Mouse (Mus musculus): ENCODE data around the gene Gm11168.
"Not testable (repeated sequence)": the region's sequence is repeated elsewhere in the genome, so short reads cannot be mapped to it uniquely, and the experiment has no call there.

DNA sequence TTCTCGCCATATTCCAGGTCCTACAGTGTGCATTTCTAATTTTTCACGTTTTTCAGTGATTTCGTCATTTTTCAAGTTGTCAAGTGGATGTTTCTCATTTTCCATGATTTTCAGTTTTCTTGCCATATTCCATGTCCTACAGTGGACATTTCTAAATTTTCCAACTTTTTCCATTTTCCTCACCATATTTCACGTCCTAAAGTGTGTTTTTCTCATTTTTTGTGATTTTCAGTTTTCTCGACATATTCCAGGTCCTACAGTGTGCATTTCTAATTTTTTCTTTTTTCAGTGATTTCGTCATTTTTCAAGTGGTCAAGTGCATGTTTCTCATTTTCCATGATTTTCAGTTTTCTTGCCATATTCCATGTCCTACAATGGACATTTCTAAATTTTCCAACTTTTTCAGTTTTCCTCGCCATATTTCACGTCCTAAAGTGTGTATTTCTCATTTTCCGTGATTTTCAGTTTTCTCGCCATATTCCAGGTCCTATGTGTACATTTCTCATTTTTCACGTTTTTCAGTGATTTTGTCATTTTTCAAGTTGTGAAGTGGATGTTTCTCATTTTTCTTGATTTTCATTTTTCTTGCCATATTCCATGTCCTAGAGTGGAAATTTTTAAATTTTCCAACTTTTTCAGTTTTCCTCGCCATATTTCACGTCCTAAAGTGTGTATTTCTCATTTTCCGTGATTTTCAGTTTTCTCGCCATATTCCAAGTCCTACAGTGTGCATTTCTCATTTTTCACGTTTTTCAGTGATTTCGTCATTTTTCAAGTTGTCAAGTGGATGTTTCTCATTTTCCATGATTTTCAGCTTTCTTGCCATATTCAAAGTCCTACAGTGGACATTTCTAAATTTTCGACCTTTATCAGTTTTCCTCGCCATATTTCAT, 16.9 kb downstream of the Gm11168 start:
- not testable (repeated sequence) for TF ChIP-seq CTCF, POLR2A (IDR thresholded peaks at IDR 0.05; ENCODE audit: insufficient read depth, low read depth, low read length)
